Mouse (Mus musculus) urinary bladder, postnatal 25 days (tissue): ENCODE results near the gene H2-Q10.

Source experiments
- DNase-seq: peaks from one replicate; pipeline ENCODE4 v3.0.0; 2022; ENCODE audit warnings: low spot score

H2-Q10 gene

GRCm38 (mm10) chr17:35515911-35516640 lies 46.2 kb downstream of the H2-Q10 start:
- DNase-seq: no peak

- DNase-seq: peak; percentile 94
These were observed 47.0 kb downstream of the H2-Q10 start, which contains the start of the genes Tcf19 and Cchcr1 for GRCm38 (mm10) chr17:35516652-35517500. TSS of gene Tcf19 (minus strand) at chr17:35516824. TSS of gene Cchcr1 (plus strand) at chr17:35517100.

GRCm38 (mm10) chr17:35517526-35517925 lies 47.6 kb downstream of the H2-Q10 start:
- no peak for DNase-seq
